Mouse (Mus musculus) liver, embryonic 14.5 days (tissue): ENCODE results near the gene Gm867. TPM values are rescaled to one million over a fixed set of nuclear protein-coding genes. Genes with fewer than 3 reads are reported as not detected.

Source experiments
- ATAC-seq: fragments of 200-750 bp; cut with Nextera tagmentation; 2 replicates; pipeline ENCODE4 v1.8.0; 2017; ENCODE audit warnings: moderate number of reproducible peaks, mild to moderate bottlenecking, moderate library complexity; ENCODE audit not compliant: insufficient read depth
- DNase-seq, 3 experiments: peaks; one replicate each; pipeline ENCODE4 v3.0.0-alpha.2; 2012 to 2013; ENCODE audit warnings: low read depth in 3 of 3, low spot score in 3 of 3
- H3K27ac ChIP-seq: fragments of 300-500 bp; sonication (generic); 2 replicates; pipeline ENCODE4 v1.5.1; 2014; ENCODE audit warnings: moderate library complexity, mild to moderate bottlenecking, control low read depth, inconsistent platforms
- H3K27me3 ChIP-seq: fragments of 300-500 bp; sonication (generic); 2 replicates; pipeline ENCODE4 v1.6.1; 2014; ENCODE audit warnings: mild to moderate bottlenecking, low read length, moderate library complexity; ENCODE audit not compliant: control insufficient read depth, insufficient read depth
- H3K36me3 ChIP-seq: fragments of 300-500 bp; sonication (generic); replicated peaks from 2 replicates; pipeline ENCODE4 v1.6.1; 2014; ENCODE audit warnings: low read depth; ENCODE audit not compliant: control insufficient read depth, insufficient read depth
- H3K4me1 ChIP-seq, 2 experiments: fragments of 200-500 bp in 1 of 2; fragments of 300-500 bp in 1 of 2; sonication (generic) in 1 of 2; replicated peaks; 2 replicates each; pipeline ENCODE4 v1.6.1; 2012 to 2014; ENCODE audit warnings: antibody characterized with exemption in 1 of 2, inconsistent platforms in 1 of 2, low read length in 1 of 2; ENCODE audit not compliant: control insufficient read depth in 2 of 2, insufficient read depth in 2 of 2
- H3K4me2 ChIP-seq: fragments of 300-500 bp; sonication (generic); 2 replicates; pipeline ENCODE4 v1.6.1; 2014; ENCODE audit warnings: low read depth, mild to moderate bottlenecking, control low read depth, moderate library complexity
- H3K4me3 ChIP-seq, 2 experiments: fragments of 200-500 bp in 1 of 2; fragments of 300-500 bp in 1 of 2; sonication (generic) in 1 of 2; 2 replicates each; pipeline ENCODE4 v1.5.1; 2012 to 2014; ENCODE audit warnings: low read depth in 2 of 2, low read length in 2 of 2, mild to moderate bottlenecking in 2 of 2, control low read depth in 1 of 2, inconsistent platforms in 1 of 2, moderate library complexity in 1 of 2; ENCODE audit not compliant: insufficient read depth in 1 of 2
- H3K9ac ChIP-seq: fragments of 300-500 bp; sonication (generic); replicated peaks from 2 replicates; pipeline ENCODE4 v1.6.1; 2014; ENCODE audit warnings: mild to moderate bottlenecking, control low read depth, moderate library complexity
- H3K9me3 ChIP-seq: fragments of 300-500 bp; sonication (generic); 2 replicates; pipeline ENCODE4 v1.6.1; 2016; ENCODE audit warnings: low read length, mixed read lengths; ENCODE audit not compliant: control insufficient read depth
- CTCF ChIP-seq: IDR thresholded peaks from 2 replicates; pipeline ENCODE4 v1.5.1; 2016; ENCODE audit warnings: antibody characterized with exemption, low read depth, control low read depth
- EP300 ChIP-seq: IDR thresholded peaks from 2 replicates; pipeline ENCODE4 v1.6.1; 2016; ENCODE audit warnings: antibody characterized with exemption, low read depth
- WGBS: fragments of 180-500 bp; shearing (Covaris S2); extraction: QIAGEN DNeasy Blood & Tissue Kit; methylation state at CpG from one replicate; pipeline ENCODE4 v1.1.7; 2014; ENCODE audit not compliant: insufficient replicate concordance; 5-methylcytosine and 5-hydroxymethylcytosine counted together
- polyA plus RNA-seq, 2 experiments: library from polyadenylated mRNA; depleted of rRNA in 1 of 2; stranded (reverse) in 1 of 2; unstranded in 1 of 2; fragments of >200 nt; fragmentation: Nextera tagmentation in 1 of 2; extraction: Ambion mirVana in 1 of 2; gene quantifications; 2 replicates each; pipeline versions ENCODE4 v1.2.1 to v1.2.3; 2012 to 2014

Gene Gm867
- polyA plus RNA-seq, 2 experiments = 20.9 to 27.6 TPM

DNA sequence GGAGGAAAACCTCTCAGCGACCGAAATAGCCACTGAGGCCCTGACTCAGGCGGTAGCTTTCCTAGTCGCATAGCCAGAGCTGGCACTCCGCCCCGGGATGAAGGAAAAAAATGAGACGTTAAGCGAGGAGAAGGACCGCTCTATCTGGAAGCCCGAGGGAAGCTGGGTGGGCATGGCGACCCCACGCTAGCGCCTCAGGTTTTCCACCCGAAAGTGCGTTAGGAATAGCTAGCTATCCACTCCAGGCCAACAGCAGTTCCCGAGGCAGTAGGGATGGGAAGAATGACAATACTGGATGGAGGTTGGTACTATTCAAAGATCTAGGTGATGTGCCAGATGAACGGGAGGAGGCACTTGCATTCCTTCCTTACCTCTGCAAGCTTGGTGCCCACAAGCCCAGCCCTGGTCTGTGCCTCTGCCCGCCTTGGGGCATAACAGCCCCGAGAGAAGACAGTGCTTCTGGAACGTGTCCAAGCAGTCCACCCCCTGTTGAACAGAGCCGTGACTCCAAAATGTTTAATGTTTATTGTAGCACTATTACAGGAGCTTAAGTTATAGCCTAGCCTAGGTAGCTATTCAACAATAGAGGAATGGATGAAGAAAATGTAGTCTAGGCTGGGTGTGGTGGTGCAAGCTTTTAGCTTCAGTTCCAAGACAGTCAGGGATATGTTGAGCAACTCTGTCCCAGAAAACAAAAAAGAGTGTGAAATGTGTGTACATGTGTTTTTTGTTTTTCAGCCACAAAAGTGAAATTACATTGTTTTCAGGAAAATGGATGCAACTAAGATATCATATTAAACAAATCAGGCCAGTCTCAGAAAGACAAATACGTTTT is 18.5 kb downstream of the Gm867 start:
- H3K9ac ChIP-seq = peak overlapping the region; percentile 87
- WGBS = 5% methylated on average over 22 of the region's 22 CpGs
- no peaks in the 10 kb centered on the region for H3K27me3 ChIP-seq
- peak overlapping the region; percentile 99 for H3K4me2 ChIP-seq
- H3K4me1 ChIP-seq = peaks cover 11 to 12% of the 10 kb centered on the region in 2 experiments
- peak overlapping the region; percentile 81 to 89 for H3K4me3 ChIP-seq
- TF ChIP-seq CTCF (no peak), EP300 (no peak)
- H3K9me3 ChIP-seq = no peaks in the 10 kb centered on the region
- ATAC-seq (peak; percentile 48), DNase-seq (no peak)
- H3K36me3 ChIP-seq = peaks cover 3% of the 10 kb centered on the region; the same call in 1 of the 2 replicates
- H3K27ac ChIP-seq = peak overlapping the region; percentile 67

- Histone ChIP-seq H3K27me3 (no peaks in the 10 kb centered on the region), H3K9me3 (no peaks in the 10 kb centered on the region), H3K4me1 (peaks cover 11 to 12% of the 10 kb centered on the region in 2 experiments), H3K27ac (peak within 1 kb of the TSS; percentile 67), H3K4me2 (peak within 1 kb of the TSS; percentile 99), H3K9ac (peak within 1 kb of the TSS; percentile 87), H3K36me3 (peaks cover 5% of the 10 kb centered on the region; the same call in 1 of the 2 replicates), H3K4me3 (peak within 1 kb of the TSS; percentile 81 to 89)
- peak; percentile 87 to 91 (median 90) for DNase-seq
- peak; percentile 94 for ATAC-seq
- under 1% methylated on average over 76 of the region's 76 CpGs for WGBS
- no peak for TF ChIP-seq EP300
- TF ChIP-seq CTCF = no peak
Measured at GRCm38 (mm10) chr10:75921026-75921725, 19.3 kb downstream of the Gm867 start, which contains the start of gene Smarcb1. Smarcb1 (minus strand) TSS chr10:75921617.

GRCm38 (mm10) chr10:75919026-75919425 is 21.4 kb downstream of the Gm867 start:
- no peak overlapping the region for H3K27ac ChIP-seq
- no peak overlapping the region for H3K4me2 ChIP-seq
- TF ChIP-seq CTCF (no peak), EP300 (no peak)
- H3K27me3 ChIP-seq = no peaks in the 10 kb centered on the region
- WGBS = 77% methylated on average over 5 of the region's 5 CpGs
- H3K9ac ChIP-seq = no peak overlapping the region
- peaks cover 10% of the 10 kb centered on the region; the same call in 1 of the 2 replicates for H3K36me3 ChIP-seq
- H3K9me3 ChIP-seq = no peaks in the 10 kb centered on the region
- no peak for ATAC-seq
- peaks cover 11 to 12% of the 10 kb centered on the region in 2 experiments for H3K4me1 ChIP-seq
- no peak overlapping the region for H3K4me3 ChIP-seq
- DNase-seq = no peak

DNA sequence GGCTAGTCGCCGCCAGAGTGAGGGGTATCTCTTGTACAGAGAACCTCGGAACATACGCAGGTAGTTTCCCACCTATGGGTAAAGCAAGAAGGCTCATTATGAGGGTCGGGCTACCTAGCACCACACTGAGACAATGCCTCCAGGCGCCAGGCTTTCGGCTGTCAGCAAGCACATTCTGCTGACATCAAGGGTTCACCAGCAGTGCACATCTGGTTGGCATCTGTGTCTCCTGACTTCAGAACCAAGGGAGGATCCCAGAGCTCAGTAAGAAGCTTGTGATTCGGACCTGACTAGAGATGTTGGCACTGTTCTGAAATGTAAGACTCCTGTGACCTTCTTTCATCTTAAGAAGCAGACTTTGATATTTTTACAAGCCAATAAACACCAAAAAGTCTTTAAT is 23.6 kb downstream of the Gm867 start:
- DNase-seq (no peak), ATAC-seq (no peak)
- WGBS = 80% methylated on average over 8 of the region's 8 CpGs
- TF ChIP-seq CTCF (no peak), EP300 (no peak)
- H3K36me3 ChIP-seq = peaks cover 10% of the 10 kb centered on the region; the same call in 1 of the 2 replicates
- H3K4me1 ChIP-seq = peaks cover 5 to 7% of the 10 kb centered on the region in 2 experiments; a peak in 3 of 4 replicates
- no peak overlapping the region for H3K9ac ChIP-seq
- no peaks in the 10 kb centered on the region for H3K27me3 ChIP-seq
- H3K9me3 ChIP-seq = no peaks in the 10 kb centered on the region
- H3K27ac ChIP-seq = no peak overlapping the region
- no peak overlapping the region for H3K4me2 ChIP-seq
- H3K4me3 ChIP-seq = no peak overlapping the region

DNA sequence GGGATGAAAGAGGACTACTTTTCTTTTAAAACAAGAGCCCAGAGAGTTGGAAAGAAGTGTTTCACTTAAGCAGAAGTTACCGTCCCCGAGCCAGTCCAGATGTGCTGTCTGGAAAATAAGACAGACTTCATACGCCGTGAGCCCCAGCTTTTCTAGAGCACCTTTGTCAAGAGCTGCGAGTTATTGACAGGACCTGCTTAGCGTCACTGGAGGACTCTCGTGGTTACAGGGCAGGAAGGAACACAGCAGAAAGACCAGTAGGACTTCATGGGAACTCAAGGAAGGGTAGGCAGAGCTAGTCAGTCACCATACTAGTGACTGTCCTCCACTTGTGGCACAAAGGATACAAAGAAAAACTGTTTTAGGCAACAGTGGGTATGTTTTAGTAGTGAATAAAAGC is 24.9 kb downstream of the Gm867 start:
- no peak overlapping the region for H3K4me2 ChIP-seq
- no peak overlapping the region for H3K4me3 ChIP-seq
- ATAC-seq (no peak), DNase-seq (no peak)
- TF ChIP-seq EP300 = no peak
- TF ChIP-seq CTCF = no peak
- H3K36me3 ChIP-seq = peaks cover 20% of the 10 kb centered on the region
- H3K9ac ChIP-seq = no peak overlapping the region
- H3K4me1 ChIP-seq = peaks cover 3 to 5% of the 10 kb centered on the region in 2 experiments; a peak in 3 of 4 replicates
- H3K27ac ChIP-seq = no peak overlapping the region
- no peaks in the 10 kb centered on the region for H3K27me3 ChIP-seq
- no peaks in the 10 kb centered on the region for H3K9me3 ChIP-seq
- WGBS = 72% methylated on average over 7 of the region's 7 CpGs
